Mouse (Mus musculus): ENCODE data around the gene Psmc5.

Gene Psmc5

GRCm38 (mm10) chr11:106268326-106269059 lies 12.5 kb downstream of the Psmc5 start:
- peak; percentile 92 for DNase-seq (ENCODE audit: low read depth, low spot score)

DNA sequence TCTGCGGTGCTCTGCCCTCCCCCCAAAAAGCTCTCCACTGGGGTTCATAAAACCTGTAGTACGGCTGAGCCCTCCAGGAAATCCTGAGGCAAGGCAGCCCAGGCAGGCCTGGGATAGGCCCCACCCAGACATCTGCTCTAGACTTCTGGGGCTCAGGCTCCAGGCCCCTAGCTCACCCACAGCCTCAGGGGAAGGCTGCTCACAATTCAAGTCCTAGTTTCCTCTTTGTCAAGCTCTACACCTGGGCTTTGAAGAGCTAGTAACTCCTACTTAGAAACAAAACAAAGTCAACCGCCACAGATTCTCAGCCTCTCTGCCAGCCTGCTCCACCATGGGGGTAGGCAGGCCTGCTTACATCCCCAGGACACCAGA lies 13.1 kb downstream of the Psmc5 start:
- peak; percentile 30 for DNase-seq (ENCODE audit: low read depth, low spot score)

DNA sequence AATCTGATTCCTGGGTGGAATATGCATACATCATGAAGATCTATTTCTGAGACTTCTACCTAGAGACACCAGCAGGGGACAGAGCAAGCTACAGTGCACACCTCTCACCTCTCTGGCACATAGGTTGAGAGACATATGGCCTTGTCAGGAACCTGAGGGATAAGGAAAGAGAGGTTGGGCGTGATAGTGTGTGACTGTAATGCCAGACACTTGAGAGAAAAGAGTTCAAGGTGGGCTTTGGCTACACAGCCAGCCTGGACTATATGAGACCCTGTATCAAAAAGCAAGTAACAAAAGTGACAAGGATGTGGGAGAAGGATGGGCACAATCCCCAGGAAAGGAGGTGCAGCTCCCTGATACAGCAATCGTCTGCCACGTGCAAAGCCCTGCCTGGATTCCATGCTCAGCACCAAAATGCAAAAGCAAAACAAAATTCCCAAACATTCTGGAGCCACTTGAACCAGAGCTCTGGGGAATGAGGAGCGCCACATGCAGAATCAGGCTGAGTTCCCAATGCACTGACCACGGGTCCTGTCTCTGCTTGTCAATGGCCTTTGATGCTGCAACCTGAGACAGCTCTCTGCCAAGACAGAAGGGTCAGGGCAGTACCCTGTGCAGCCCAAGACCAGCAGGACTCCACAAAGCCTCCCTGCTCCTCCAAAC lies 15.3 kb downstream of the Psmc5 start:
- no peak for DNase-seq (ENCODE audit: low read depth, low spot score)

DNA sequence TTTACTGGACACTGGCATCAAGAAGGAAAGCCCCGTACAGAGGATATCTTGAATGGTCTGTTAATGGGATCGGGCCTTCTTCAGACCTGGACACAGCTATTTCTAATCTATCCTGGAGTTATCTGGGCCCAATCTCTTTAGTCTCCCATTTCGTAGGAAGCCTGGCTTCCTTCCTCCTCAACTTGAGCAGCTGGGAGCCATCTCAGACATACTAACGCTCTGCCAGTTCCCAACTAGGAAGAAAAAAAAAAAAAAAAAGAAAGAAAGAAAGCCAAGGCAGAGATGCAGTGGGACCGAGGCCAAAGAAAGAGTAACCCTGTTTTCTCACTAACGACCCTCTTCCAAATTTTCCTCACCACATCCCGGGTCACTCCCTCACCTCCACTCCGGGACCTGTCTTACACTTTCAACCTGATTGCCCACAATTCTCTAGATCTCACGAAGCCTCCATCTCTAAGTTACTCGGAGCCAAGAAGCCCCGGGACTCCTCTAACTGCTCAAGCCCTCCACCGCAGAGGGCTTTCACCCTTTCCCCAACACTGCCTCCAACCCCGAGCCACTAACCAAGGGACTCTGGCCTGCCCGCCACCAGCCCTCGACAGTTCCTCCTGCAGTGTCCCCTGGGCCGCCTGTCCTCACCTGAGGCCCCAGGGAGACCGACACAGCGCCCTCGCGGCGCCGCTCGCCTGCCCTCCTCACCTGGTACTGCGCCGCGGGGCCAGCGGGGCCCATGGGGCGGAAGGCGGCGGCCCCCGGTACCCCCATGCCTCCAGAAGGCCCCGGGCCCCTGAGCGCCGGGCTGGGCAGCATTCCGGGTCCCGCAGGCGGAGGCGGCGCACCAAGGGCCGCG lies 16.1 kb downstream of the Psmc5 start:
- peak; percentile 36 for DNase-seq (ENCODE audit: low read depth, low spot score)

GRCm38 (mm10) chr11:106272644-106273310 lies 16.8 kb downstream of the Psmc5 start, which contains the start of gene Smarcd2:
Smarcd2 (minus strand) TSS chr11:106272972.
- DNase-seq (ENCODE audit: low read depth, low spot score), result peak; percentile 98

DNA sequence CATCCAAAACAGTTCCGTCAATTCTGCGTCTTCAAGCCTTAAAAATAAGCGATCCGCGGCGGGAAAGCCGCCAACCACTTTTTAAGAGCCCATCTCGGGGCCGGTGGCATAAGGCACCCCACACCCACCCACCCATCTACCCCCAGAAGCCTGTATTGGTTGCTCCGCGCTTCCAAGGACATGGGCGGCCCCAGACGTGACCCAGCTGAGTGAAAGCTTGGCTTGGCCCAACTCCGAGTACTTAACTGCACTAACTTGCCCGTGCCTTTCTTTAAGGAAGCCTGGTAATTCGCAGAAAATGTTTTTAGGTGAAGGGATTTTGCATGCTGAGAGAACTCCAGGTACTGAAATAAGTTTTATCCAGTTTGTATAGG lies 17.3 kb downstream of the Psmc5 start:
- no peak for DNase-seq (ENCODE audit: low read depth, low spot score)

DNA sequence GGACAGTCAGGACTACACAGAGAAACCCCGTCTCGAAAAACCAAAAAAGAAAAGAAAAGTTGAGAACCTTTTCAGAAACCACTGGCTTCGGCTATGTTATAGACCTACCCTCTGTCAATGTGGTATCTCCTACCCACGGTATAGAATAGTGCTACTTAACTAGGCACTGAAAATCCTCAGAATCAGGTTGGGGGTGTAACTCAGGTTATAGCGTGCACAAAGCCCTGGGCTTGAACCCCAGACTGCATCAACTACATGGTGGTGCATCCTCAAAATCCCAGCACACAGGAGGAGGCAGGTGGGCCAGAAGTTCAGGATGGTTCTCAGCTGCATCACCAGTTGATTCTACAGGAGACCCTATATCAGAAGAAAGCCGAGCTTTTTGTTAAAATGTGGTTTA lies 17.9 kb downstream of the Psmc5 start:
- no peak for DNase-seq (ENCODE audit: low read depth, low spot score)

- DNase-seq (ENCODE audit: low read depth, low spot score), result no peak
Observed at GRCm38 (mm10) chr11:106274374-106274773, 18.4 kb downstream of the Psmc5 start.

GRCm38 (mm10) chr11:106274971-106275411 lies 19.0 kb downstream of the Psmc5 start:
- DNase-seq (ENCODE audit: low read depth, low spot score), result peak; percentile 52

DNA sequence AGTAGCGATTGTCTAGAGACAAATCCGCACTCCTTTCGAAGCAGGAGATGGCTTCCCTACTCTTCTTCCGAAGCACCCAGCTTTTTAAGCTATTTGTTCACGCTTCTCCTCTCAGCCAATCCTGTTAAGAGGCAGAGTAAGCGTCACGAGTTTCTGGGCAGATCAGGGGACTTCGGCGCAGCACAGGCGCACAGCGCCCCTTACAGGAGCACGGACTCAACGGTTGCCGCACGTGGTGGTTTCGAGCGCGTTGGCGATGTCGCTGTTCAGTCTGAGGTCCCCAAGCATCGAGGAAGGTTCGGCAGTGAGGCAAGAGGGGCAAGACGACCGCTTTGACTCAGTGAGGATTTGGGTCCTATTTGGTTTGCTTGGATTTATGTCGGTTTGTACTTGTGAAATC lies 20.5 kb downstream of the Psmc5 start, which contains the start of gene Tcam1:
Gene Tcam1, plus strand, starts transcription at position 219 of the 400 bp plus-strand sequence.
- peak; percentile 98 for DNase-seq (ENCODE audit: low read depth, low spot score)

DNA sequence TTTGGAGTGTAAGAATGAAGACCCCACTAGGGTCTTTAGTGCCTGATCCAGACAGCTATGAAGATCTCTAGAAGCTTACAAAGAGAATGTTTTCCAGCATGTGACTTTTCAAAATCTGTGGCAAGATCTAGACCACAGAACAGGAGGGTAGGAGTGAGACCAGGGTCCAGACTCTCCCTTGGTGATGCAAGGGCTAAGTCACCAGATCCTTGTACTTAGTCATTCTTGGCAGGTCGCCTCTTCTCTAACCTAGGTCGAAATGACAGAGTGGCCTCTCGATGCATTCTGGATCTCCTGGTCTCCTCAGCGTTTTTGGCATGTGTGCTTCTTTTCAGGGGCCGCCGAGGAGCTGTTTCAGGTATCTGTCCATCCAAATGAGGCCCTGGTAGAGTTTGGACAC lies 26.5 kb downstream of the Psmc5 start:
- no peak for DNase-seq (ENCODE audit: low read depth, low spot score)

DNA sequence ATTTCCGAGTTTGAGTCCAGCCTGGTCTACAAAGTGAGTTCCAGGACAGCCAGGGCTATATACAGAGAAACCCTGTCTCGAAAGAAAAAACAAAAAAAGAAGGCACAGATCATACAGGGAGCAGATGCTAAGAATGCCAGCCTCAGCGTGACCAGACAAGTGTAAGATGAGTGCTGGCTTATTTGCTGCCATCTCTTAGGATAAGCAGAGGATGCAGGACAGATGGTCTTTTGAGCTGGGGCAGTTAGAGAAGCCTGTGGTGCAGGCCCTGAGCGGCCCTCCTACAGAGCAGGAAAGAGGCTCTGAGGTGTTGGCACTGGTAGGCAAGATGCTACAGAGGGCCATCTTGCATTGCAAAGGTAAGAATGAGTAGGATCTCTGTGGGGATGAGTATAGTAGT lies 27.4 kb downstream of the Psmc5 start:
- no peak for DNase-seq (ENCODE audit: low read depth, low spot score)

GRCm38 (mm10) chr11:106284126-106284525 lies 28.2 kb downstream of the Psmc5 start:
- no peak for DNase-seq (ENCODE audit: low read depth, low spot score)

DNA sequence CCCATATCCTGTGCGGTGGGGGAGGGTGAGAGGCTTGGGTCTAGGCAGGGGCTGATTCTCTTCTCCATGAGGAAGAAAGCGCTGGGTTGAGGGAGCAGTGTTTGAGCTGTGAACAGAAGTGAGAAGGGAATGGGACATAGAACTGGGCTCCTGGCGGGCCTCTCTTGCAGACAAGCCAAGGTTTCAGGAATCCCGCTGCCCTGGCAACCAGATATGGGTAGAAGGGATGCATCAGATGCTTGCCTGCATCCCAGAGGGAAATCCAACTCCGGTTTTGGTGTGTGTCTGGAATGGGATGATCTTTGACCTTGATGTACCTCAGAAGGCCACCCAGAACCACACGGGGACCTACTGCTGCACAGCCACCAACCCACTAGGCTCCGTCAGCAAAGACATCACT lies 30.3 kb downstream of the Psmc5 start:
- no peak for DNase-seq (ENCODE audit: low read depth, low spot score)

DNA sequence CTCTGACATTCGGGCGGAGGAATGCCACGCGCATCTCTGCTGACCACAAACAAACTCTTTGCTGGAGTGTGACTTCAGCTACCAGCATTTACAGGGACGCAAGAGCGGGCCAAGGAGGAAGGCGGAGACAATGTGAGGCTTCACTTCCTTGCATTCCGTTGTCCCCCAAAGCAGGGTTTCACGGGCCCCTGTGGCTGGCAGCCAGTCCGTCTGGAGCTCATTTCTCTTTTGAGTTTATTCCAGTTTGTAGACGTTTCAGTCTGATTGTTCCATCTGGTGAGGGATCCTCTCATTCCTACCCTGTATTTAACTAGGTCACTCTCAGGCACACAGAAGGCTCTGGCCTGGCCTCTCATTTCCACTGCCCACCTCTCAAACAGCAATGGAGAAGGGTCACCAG lies 31.0 kb downstream of the Psmc5 start:
- no peak for DNase-seq (ENCODE audit: low read depth, low spot score)

- DNase-seq (ENCODE audit: low read depth, low spot score), result peak; percentile 86
Observed at GRCm38 (mm10) chr11:106289369-106289768, 33.4 kb downstream of the Psmc5 start.

GRCm38 (mm10) chr11:106290376-106290775 lies 34.4 kb downstream of the Psmc5 start:
- DNase-seq (ENCODE audit: low read depth, low spot score), result no peak

- DNase-seq (ENCODE audit: low read depth, low spot score), result no peak
Observed at GRCm38 (mm10) chr11:106291861-106292260, 35.9 kb downstream of the Psmc5 start.

GRCm38 (mm10) chr11:106301765-106302164 lies 45.8 kb downstream of the Psmc5 start, which contains the start of gene Gh:
Gh (minus strand) TSS chr11:106301865.
- DNase-seq (ENCODE audit: low read depth, low spot score), result no peak

DNA sequence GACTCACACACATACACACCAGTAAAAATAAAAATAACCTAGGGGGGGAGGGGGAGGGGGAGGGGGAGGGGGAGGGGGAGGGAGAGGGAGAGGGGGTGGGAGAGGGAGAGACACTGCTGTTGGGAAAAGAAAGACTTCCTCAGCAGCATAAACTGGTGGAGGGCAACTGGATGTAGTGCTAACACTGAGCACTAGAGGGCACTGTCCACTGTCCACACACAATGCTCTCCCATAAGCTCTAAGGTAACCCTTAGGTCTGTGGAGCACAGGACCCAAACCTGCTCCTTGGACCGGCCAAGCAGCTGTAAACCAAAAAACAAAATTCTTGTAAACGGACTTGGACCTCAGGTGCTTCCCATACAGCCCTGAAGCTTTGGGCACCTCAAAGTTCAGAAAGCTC lies 46.7 kb downstream of the Psmc5 start:
- DNase-seq (ENCODE audit: low read depth, low spot score), result peak; percentile 70

GRCm38 (mm10) chr11:106305348-106306064 lies 49.6 kb downstream of the Psmc5 start:
- DNase-seq (ENCODE audit: low read depth, low spot score), result no peak
